In the genomic region with DNA sequence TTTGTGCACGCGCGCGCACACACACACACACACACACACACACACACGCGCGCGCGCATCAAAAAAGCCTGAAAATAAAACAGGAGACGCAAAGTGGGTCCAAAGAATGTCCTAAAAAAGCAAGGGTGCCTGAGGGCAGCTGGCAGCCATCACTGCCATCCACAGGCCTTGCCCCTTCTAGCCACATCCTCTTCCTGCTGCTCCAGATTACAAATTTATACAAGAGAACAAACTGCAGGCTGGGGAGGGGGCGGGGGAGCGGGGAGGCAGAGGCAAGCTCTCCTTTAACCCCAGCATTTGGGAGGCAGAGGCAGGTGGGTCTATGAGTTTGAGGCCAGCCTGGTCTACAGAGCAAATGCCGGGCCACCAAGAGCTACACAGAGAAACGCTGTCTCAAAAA, we compare ENCODE assay signal across 11 mouse cellular contexts. TPM values are rescaled to one million over a fixed set of nuclear protein-coding genes. Genes with fewer than 3 reads are reported as not detected.
DNase-seq lines count a peak whose midpoint lies in the region; ATAC-seq and TF ChIP-seq lines count a peak whose summit lies in the region.
"Had no signal": no experiment of that assay in that cellular context is flagged by ENCODE, and none has a peak within 500 bp of the region (broad histone marks: within the 10 kb centered on the region; RNA-seq: fewer than 3 reads in every experiment).

No protein-coding gene starts in this region.

- peak; percentile 59 for DNase-seq in thymus, adult 2 months
- no peak for DNase-seq in thymus, postnatal 10 days (ENCODE audit: low spot score in 2 of 2)
- no peak for DNase-seq in hindbrain, embryonic 10.5 days (ENCODE audit: low spot score)
- no peak for DNase-seq in lung, postnatal 0 days (ENCODE audit: low spot score)
- DNase-seq in cerebellum, adult 11-12 months, result no peak
- DNase-seq in urinary bladder, adult 18-20 months (ENCODE audit: low spot score in 2 of 2), result no peak
- DNase-seq in layer of hippocampus, postnatal 14 days (ENCODE audit: low spot score in 2 of 2), result no peak
- DNase-seq: heart, postnatal 10 days; kidney, postnatal 25 days; lung, postnatal 10 days had no signal

- H3K4me1 ChIP-seq in thymus, adult 2 months (replicated peaks; ENCODE audit: control insufficient read depth, insufficient read depth, low read length), result peaks cover 89% of the 10 kb centered on the region
- peaks cover 100% of the 10 kb centered on the region for H3K4me1 ChIP-seq in hindbrain, embryonic 10.5 days (replicated peaks)
- H3K4me1 ChIP-seq in midbrain, embryonic 12.5 days, result peaks cover 77% of the 10 kb centered on the region
- no peaks in the 10 kb centered on the region for H3K4me1 ChIP-seq in lung, postnatal 0 days (ENCODE audit: insufficient read depth, low read depth, low read length)

- no peaks in the 10 kb centered on the region for H3K36me3 ChIP-seq in thymus, adult 2 months (ENCODE audit: control insufficient read depth, insufficient read depth, low read length)
- peaks cover 10% of the 10 kb centered on the region; the same call in 1 of the 2 replicates for H3K36me3 ChIP-seq in hindbrain, embryonic 10.5 days
- H3K36me3 ChIP-seq in midbrain, embryonic 12.5 days, result no peaks in the 10 kb centered on the region
- H3K36me3 ChIP-seq in lung, postnatal 0 days (ENCODE audit: insufficient read depth, low read length), result no peaks in the 10 kb centered on the region

- H3K27ac ChIP-seq in thymus, adult 2 months (ENCODE audit: control insufficient read depth, insufficient read depth, low read length), result peak overlapping the region; percentile 87
- peak overlapping the region; percentile 92 for H3K27ac ChIP-seq in hindbrain, embryonic 10.5 days
- peak overlapping the region; percentile 71 for H3K27ac ChIP-seq in midbrain, embryonic 12.5 days (replicated peaks)
- H3K27ac ChIP-seq in lung, postnatal 0 days (ENCODE audit: low read length), result no peak overlapping the region

- 26% methylated on average over 14 of the region's 14 CpGs for WGBS in thymus, adult 2 months
- WGBS in hindbrain, embryonic 10.5 days, result 89% methylated on average over 14 of the region's 14 CpGs
- 88% methylated on average over 14 of the region's 14 CpGs for whole genome bisulfite sequencing in midbrain, embryonic 12.5 days
- 84% methylated on average over 14 of the region's 14 CpGs for WGBS in lung, postnatal 0 days

- no peak for TF ChIP-seq EP300 in lung, postnatal 0 days (IDR thresholded peaks at IDR 0.05)

- H3K9ac ChIP-seq in midbrain, embryonic 12.5 days (replicated peaks), result no peak overlapping the region
- no peak overlapping the region for H3K9ac ChIP-seq in lung, postnatal 0 days (replicated peaks; ENCODE audit: low read depth)

- no peak for ATAC-seq in midbrain, embryonic 12.5 days (ENCODE audit: low FRiP score, low read depth)
- ATAC-seq in lung, postnatal 0 days, result no peak

- H3K27me3 ChIP-seq in thymus, adult 2 months (ENCODE audit: control insufficient read depth, insufficient read depth, low read length), result no peaks in the 10 kb centered on the region
- H3K27me3 ChIP-seq in hindbrain, embryonic 10.5 days (ENCODE audit: insufficient read depth, poor library complexity, severe bottlenecking), result no peaks in the 10 kb centered on the region
- H3K27me3 ChIP-seq in midbrain, embryonic 12.5 days, result no peaks in the 10 kb centered on the region
- no peaks in the 10 kb centered on the region for H3K27me3 ChIP-seq in lung, postnatal 0 days (replicated peaks; ENCODE audit: insufficient read depth, low read length)

- H3K4me2 ChIP-seq in midbrain, embryonic 12.5 days (replicated peaks), result no peak overlapping the region
- no peak overlapping the region for H3K4me2 ChIP-seq in lung, postnatal 0 days (replicated peaks; ENCODE audit: low read depth, low read length)

- H3K4me3 ChIP-seq in thymus, adult 2 months (ENCODE audit: control insufficient read depth, insufficient read depth, low read length), result no peak overlapping the region
- no peak overlapping the region for H3K4me3 ChIP-seq in hindbrain, embryonic 10.5 days
- H3K4me3 ChIP-seq in midbrain, embryonic 12.5 days, result no peak overlapping the region
- no peak overlapping the region for H3K4me3 ChIP-seq in lung, postnatal 0 days (ENCODE audit: low read depth, low read length)

- no peak for TF ChIP-seq POLR2A in thymus, adult 2 months (IDR thresholded peaks at IDR 0.05; ENCODE audit: control insufficient read depth, extremely low read depth, insufficient read depth, low read length, poor library complexity)

- no peak for TF ChIP-seq CTCF in thymus, adult 2 months (IDR thresholded peaks at IDR 0.05; ENCODE audit: borderline replicate concordance, control insufficient read depth, extremely low read depth, insufficient read depth, low read length, poor library complexity)
- TF ChIP-seq CTCF in lung, postnatal 0 days (IDR thresholded peaks at IDR 0.05), result no peak

- H3K9me3 ChIP-seq in hindbrain, embryonic 10.5 days, result no peaks in the 10 kb centered on the region
- H3K9me3 ChIP-seq in midbrain, embryonic 12.5 days, result no peaks in the 10 kb centered on the region
- no peaks in the 10 kb centered on the region for H3K9me3 ChIP-seq in lung, postnatal 0 days (ENCODE audit: low read length)

RNA-seq across cellular contexts. Expression of a gene that starts 42.0 kb away (rescaled TPM):
- polyA plus RNA-seq in thymus, adult 2 months (2012; rRNA removed), result 264 and 297 TPM in 2 replicates
- 36.8 and 44.1 TPM in 2 replicates for polyA plus RNA-seq in hindbrain, embryonic 10.5 days (2016; fragmentation: Nextera tagmentation; extraction: Ambion mirVana)
- polyA plus RNA-seq in midbrain, embryonic 12.5 days (2016; fragmentation: Nextera tagmentation; extraction: Ambion mirVana), result 26.2 and 27.4 TPM in 2 replicates
- 6.9 and 7.5 TPM in 2 replicates for polyA plus RNA-seq in lung, postnatal 0 days (2015; fragmentation: Nextera tagmentation; extraction: Ambion mirVana)
- total RNA-seq in layer of hippocampus, postnatal 14 days (2021), result 10 to 100 TPM; 88.0 to 89.3 TPM
